Mouse (Mus musculus): ENCODE measurements at regions not wholly inside any gene's neighbourhood (a gene's known extent, or its start where the extent isn't known, plus 50 kb on each side); places are given as distances from the start of the nearest gene placed in this dataset.

DNA sequence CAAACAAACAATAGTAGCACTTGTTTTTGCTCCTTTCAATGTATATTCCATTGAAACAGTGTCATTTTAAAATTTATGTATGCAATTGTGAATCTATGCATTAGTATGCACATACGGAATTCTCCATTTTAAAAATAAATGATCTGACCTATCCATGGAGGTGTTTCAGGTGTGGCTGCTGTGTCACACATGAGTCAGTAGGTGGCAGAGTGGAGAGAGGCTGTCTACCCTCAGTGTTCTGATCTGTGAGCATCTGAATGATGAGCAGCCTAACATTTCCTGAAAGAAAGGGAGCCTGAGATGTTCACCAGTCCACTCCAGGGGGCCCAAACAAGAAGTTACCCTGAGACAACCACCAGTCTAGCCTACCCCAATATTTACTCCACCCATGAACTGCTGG lies 75.6 kb upstream of the 1700006A11Rik start:
- peak; percentile 6 to 9 for DNase-seq

DNA sequence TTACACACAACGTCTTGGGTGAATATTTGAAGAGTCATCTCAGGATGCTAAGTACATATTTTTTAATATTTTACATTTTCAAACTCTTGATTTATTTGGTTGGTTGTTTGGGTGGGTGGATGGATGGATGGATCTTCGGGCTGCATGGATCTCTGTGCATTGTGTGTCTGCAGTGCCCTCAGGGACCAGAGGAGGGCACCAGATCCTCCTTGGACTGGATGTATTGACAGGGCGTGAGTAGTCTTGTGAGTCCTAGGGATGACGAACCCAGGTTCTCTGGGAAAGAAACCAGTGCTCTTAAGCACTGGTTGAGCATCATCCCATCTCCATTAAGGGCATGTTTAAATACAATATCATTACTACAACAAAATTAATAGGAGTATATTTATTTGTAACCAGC lies 70.2 kb upstream of the 1700006A11Rik start:
- peak; percentile 22 to 25 for DNase-seq

Data from cerebellum, postnatal 10 days (tissue).